In the genomic region with DNA sequence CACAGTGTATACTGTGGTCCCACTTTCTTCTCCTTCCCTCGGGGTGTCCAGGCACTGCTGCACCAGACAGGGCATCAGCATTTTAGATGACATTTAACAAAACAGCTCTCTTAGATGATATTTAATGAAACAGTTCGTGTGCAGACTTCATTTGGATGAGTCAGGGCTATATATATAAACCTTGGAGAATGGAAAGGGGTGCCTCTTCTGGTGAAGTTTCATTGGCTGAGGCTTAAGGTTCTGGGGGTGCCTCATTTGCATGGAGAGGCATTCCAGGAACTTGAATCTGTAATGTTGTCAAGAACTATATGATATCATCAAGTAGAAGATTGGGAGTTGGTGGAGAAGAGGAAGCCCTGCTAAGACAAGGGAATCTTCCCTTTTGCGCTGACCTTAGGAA, we compare ENCODE assay signal across 17 mouse cellular contexts.
"Had no signal": no experiment of that assay in that cellular context is flagged by ENCODE, and none has a peak within 500 bp of the region (broad histone marks: within the 10 kb centered on the region; RNA-seq: fewer than 3 reads in every experiment).

No protein-coding gene starts in this region.

- H3K27me3 ChIP-seq: kidney, embryonic 15.5 days; limb, embryonic 13.5 days; liver, embryonic 12.5 days; liver, embryonic 15.5 days; lung, embryonic 15.5 days; megakaryocyte, embryonic 14.5 days; midbrain, embryonic 15.5 days; neural tube, embryonic 12.5 days; neural tube, embryonic 15.5 days; stomach, embryonic 15.5 days had no signal

- H3K4me3 ChIP-seq: kidney, embryonic 15.5 days; limb, embryonic 10.5 days; limb, embryonic 13.5 days; liver, embryonic 12.5 days; liver, embryonic 15.5 days; lung, embryonic 15.5 days; megakaryocyte, embryonic 14.5 days; midbrain, embryonic 10.5 days; midbrain, embryonic 15.5 days; neural tube, embryonic 12.5 days; neural tube, embryonic 15.5 days; stomach, embryonic 15.5 days had no signal

- H3K27ac ChIP-seq: kidney, embryonic 15.5 days; limb, embryonic 10.5 days; limb, embryonic 13.5 days; liver, embryonic 12.5 days; liver, embryonic 15.5 days; lung, embryonic 15.5 days; midbrain, embryonic 10.5 days; midbrain, embryonic 15.5 days; neural tube, embryonic 12.5 days; neural tube, embryonic 15.5 days; stomach, embryonic 15.5 days had no signal

- H3K4me1 ChIP-seq: kidney, embryonic 15.5 days; limb, embryonic 10.5 days; limb, embryonic 13.5 days; liver, embryonic 12.5 days; liver, embryonic 15.5 days; lung, embryonic 15.5 days; megakaryocyte, embryonic 14.5 days; midbrain, embryonic 10.5 days; neural tube, embryonic 12.5 days; stomach, embryonic 15.5 days had no signal

- DNase-seq: kidney, adult 2 months; lung, postnatal 36 days; right cerebral cortex, postnatal 14 days; thymus, adult 18-20 months had no signal

- H3K36me3 ChIP-seq: kidney, embryonic 15.5 days; limb, embryonic 10.5 days; limb, embryonic 13.5 days; liver, embryonic 12.5 days; liver, embryonic 15.5 days; lung, embryonic 15.5 days; midbrain, embryonic 10.5 days; midbrain, embryonic 15.5 days; neural tube, embryonic 12.5 days; neural tube, embryonic 15.5 days; stomach, embryonic 15.5 days had no signal

- H3K9ac ChIP-seq: kidney, embryonic 15.5 days; limb, embryonic 13.5 days; liver, embryonic 12.5 days; liver, embryonic 15.5 days; lung, embryonic 15.5 days; midbrain, embryonic 15.5 days; neural tube, embryonic 12.5 days; neural tube, embryonic 15.5 days; stomach, embryonic 15.5 days had no signal

- H3K9me3 ChIP-seq: kidney, embryonic 15.5 days; limb, embryonic 10.5 days; limb, embryonic 13.5 days; liver, embryonic 12.5 days; lung, embryonic 15.5 days; midbrain, embryonic 10.5 days; midbrain, embryonic 15.5 days; neural tube, embryonic 12.5 days; neural tube, embryonic 15.5 days; stomach, embryonic 15.5 days had no signal

- H3K4me2 ChIP-seq: kidney, embryonic 15.5 days; limb, embryonic 13.5 days; liver, embryonic 12.5 days; liver, embryonic 15.5 days; lung, embryonic 15.5 days; midbrain, embryonic 15.5 days; neural tube, embryonic 12.5 days; neural tube, embryonic 15.5 days; stomach, embryonic 15.5 days had no signal

- ATAC-seq: intestine, postnatal 0 days; liver, embryonic 12.5 days; midbrain, embryonic 15.5 days had no signal
